Mouse (Mus musculus) cerebellum, adult 9-11 months (tissue): ENCODE measurements around the gene Cfap100.

Experiments used
- DNase-seq: peaks from one replicate; pipeline ENCODE4 v3.0.0; 2022

Gene Cfap100

DNA sequence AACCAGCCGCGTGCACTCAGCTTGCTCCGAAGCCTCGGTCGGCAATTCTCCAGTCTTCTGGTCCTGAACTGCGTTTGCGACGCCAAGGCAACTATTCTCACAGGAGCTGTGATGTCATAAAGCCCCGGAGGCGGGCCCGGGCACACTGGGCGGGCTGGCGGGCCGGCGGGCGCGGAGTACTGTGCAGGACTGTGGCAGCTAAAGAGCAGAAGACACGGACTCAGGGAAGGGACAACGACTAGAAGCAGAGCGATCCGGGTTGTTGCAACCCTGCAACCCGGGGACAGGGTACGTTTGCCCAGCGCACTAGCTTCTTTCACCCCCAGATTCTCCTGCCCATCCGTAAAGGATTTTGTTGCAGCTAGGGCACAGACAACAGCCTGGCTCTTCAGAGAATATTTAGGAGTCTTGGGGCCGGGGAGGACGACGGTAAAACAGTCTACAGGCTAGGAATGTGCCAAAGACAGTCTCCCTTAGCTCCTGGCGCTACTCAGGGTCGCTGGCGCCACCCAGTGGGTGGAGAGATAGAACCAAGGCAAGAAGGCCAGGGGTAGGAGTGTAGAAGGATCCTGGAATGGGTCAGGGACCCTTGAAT lies at the start of gene Cfap100:
Cfap100 (minus strand) TSS at position 418 of the 595 bp plus-strand sequence.
- peak; percentile 71 for DNase-seq

DNA sequence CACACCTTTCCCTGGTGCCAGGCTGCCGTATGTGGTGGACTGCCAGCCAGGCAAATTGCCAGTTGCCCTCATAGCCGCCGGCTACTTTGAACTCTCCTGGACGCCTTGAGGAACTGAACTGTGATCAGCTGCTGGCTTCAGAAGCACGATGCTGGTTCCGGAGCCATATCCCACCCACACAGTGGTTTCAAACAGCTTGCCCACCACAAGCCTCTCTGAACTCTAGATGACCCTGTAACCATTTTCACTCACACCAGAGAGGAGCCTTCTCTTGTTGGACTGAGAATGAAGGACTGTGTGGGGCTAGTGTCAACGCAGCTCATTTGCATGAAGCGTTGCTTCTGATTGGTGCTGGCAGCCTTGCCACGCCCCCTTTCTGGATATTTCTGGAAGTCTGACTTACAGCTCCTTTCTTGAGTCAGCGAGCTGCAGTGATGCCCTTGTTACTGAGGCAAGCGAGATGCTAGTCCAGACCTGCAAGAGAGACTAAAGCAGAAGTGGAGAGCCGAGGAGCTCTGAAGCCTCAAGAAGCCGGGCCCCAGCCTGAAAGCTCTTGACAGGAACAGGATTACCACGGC lies 48.4 kb upstream of the Cfap100 start:
- DNase-seq = peak; percentile 63

DNA sequence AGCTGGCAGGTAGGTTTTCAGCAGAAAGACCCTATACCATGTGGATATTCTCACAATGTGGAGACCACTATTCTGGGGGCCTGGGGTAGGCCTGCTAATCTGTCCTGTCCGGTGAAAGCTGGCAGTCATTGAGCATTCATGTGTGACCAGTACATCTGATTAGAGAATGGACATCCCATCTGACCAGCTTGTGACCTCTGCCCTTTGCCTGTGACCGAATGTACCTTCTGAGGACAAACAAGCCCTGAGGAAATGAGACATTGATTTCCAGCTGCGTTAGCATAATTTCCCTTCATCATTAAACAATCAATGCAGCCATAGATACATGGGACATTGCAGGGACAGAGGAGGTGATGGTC lies 47.2 kb upstream of the Cfap100 start:
- no peak for DNase-seq

DNA sequence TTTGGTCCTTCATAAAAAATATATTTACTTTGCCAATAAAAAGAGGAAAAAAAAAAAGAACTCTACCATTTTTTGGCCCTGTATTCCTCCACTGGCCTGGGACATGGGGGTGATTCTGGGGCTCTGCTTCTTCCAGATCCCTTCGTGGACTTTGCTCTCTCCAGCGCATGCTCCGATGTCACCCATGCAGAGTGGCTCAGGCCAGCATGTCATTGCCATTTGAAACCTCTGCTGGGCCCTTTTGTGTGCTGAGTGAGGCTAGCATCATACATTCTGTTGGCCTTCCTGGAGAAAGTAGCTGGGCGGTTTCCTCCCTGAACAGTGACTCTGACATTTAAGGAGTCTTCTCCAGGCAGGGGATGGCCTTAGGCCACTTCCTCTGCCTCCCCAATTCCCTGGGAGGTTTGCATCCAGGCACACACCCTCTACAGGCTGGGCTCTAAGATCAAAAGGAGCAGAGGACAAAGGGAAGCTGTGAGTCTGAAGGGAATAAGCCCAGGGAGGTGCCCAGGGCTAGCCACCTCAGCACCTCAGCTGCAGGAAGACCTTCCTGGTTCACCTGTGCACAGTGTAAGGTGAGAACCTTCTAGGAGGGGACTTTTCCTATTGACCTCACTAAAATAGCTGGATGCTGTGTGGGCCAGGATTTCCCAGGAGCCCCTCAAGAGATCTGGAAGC lies 46.7 kb upstream of the Cfap100 start:
- DNase-seq = no peak

DNA sequence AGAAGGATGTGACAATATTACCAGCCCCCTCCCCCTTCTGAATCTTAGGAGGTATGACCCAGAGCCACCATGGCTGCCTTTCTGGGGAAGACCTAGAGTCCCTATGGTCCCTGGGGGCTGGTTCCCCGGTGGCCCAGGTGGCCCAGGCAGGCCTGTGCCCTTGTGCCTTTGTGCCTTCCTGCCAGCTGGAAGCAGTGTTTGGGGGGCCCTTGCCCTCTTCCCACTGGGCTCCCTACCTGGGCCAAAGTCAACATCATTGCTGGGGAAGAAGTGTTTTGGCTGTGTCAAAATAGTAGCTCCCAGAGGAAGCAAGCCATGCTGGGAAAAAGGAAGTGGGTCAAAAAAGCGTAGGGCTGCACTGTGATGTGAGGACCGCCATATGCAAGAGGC lies 45.8 kb upstream of the Cfap100 start:
- DNase-seq = no peak

DNA sequence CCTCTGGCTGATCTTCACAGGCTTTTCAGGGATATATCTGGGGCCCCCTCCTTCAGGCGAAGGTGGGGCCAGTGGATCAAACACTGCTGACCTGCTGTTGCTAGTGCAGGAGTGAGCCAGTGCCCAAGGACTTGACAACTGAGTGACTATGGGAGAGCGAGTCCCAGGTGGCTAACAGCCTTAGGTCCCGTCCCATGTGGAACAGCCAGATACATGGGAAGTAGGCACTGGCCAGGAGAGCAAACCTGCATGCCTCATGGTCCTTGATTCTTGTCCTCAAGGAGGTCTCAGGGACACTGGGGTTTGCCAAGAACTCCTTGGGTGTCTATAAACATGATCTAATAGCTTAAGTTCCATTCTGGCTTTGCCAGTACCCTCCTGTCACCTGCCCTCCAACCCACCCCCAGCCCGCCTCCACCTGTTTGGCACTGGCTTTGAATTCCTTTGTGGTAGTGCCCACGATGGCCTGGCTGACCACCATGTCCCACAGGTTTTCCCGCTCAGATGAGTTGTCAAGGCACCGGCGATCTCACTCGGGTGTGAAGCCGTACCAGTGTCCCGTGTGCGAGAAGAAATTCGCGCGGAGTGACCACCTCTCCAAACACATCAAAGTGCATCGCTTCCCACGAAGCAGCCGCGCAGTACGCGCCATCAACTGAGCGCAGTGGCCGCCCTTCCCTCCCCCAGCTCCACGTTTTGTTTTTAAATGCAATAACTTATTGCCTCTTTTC lies 45.2 kb upstream of the Cfap100 start:
- DNase-seq = no peak

DNA sequence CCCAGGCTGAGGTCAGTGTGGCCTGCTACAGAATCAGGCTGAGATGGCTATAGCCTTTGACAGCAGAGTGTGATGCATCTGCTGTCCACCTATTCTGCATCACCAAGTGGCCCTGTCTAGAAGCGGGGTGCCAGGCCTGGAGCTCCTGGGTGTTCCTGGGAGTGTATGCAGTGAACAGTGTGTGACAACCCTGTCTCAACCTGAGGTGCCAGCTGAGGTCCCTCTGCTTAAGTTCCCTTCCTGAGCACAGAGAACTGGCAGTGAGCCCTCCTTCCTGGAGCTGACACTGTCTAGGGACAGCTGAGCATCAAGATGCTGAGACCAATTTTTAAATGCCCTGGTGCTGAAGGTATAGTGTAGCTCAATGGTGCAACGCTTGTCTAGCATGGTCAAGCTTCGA lies 44.1 kb upstream of the Cfap100 start:
- no peak for DNase-seq

DNA sequence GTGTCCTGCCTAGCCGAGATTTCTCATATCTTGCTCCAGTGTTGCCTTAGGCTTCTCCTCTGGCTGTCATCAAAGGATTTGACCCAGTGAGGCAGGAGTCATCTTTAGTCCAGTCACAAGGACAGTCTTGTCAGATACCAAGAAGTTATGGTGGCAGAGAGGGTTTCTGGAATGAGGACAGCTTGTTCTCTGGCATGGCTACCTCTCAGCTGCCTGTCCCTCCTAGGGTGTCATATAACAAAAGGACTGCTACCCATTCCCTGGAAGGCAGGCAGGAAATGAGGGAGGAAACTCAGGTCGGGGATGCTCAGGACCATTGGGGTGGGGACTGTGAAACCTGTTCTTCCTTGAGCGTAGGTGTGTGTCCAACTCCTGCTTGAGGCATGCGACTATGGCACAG lies 43.5 kb upstream of the Cfap100 start:
- DNase-seq = no peak

DNA sequence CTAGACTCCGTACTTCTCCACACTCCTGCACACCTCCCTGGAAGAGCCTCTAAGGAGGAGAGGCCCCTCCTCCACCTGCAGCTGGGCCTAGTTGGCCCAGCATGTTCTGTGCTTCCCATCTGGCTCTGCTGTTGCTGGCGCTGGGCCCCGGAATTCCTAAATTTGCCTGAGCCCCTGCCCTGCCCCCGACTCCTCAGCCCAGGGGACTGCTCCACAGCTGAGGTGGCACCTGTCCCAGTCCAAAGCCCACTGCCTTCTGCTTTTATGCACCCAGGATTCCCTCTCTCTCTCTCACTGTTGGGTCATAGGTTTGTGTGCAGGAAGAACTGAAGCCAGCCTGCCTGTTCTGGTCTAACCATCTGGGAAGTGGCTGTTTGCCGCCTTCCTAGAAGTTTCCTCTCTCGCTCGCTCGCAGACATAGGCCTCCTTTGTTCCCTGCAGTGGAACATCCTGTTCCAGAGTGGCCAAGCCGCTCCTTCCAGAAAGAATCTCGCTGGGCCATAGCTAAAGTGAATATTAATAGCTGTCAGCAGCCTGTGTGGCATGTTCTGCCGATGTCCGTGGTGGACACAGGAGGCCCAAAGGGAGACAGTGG lies 42.4 kb upstream of the Cfap100 start:
- DNase-seq = peak; percentile 36

DNA sequence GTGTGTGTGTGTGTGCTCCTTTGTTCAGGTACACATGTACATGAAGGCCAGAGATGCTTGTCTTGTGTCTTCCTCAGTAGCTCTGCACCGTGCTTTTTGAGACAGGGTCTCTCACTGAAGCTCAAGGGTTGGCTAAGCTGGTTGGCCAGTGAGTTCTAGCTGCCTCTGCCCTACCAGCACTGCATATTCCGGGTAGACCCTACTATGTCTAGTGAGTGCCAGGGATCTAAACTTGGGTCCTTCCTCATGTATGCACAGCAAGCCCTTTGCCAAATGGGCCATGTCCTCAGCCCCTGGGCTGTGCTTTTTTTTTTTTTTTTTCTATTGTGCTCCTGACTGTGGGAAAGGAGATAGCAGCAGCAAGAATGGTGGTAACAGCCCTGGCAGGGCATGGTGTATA lies 41.7 kb upstream of the Cfap100 start:
- DNase-seq = no peak

DNA sequence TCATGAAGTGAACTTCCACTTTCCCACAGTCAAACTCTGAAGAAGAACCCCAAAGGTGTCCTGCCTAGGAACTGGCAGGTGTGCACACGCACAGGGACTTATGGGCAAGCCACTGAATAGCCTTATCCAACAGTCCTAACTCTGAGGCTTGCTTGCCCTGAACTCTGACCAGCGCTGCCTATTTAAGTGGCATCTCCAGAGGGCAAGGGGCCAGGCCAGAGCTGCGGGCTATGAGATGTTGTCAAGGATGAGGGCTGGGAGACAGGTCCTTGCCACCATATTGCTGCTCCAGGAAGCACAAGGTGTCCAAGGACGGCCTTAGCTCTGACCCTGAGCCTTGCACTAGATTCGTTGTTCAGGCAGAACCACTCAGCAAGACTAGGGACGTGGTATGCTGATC lies 40.4 kb upstream of the Cfap100 start:
- DNase-seq = no peak

DNA sequence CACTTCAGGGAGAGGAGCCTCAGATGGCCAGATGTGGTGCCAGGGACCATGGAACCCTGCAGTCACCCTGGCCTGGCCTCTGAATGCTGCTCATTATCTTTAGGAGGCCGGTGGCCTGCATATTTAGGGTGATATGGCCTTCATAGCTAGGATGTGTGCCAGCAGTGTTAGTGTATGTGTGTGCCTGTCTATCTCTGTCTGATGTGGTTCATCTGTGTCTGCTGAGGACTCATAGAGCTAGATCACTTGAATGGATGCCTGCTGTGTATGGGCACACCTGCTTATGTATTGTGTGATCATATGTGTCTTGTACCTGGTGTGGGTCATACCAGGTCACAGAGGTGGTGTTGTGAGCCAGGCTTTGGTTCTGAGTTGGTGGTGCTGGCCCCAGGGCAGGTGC lies 39.6 kb upstream of the Cfap100 start:
- peak; percentile 4 for DNase-seq

DNA sequence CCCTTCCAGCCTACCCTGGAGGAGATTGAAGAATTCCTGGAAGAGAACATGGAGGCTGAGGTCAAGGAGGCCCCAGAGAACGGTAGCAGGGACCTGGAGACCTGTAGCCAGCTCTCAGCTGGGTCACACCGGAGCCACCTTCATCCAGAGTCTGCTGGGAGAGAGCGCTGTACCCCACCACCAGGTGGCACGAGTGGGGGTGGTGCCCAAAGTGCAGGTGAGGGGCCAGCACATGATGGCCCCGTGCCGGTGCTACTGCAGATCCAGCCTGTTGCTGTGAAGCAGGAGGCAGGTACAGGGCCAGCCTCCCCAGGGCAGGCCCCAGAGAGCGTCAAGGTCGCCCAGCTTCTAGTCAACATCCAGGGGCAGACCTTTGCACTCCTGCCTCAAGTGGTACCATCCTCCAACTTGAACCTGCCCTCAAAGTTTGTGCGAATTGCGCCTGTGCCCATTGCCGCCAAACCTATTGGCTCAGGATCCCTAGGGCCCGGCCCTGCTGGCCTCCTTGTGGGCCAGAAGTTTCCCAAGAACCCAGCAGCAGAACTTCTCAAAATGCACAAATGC lies 38.3 kb upstream of the Cfap100 start:
- DNase-seq = peak; percentile 11

DNA sequence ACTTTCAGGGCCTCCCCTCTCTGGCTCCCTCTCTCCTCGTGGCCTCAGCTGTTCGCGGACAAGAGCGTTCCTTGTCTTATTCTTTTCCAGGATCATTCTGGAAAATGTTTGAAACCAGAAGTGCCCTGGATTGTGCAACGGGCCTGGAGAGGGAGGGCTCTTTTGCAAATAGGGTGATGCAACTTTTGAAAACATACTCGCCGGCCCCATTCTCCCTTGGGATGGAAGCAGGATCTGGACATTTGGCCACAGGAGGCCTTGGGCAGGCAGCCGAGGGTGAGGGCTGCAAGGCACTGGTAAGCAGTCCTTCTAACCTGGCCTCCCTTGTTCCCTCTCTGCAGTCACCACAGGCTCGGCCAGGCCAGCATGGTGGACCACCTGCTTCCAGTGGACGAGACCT lies 37.5 kb upstream of the Cfap100 start:
- peak; percentile 22 for DNase-seq

DNA sequence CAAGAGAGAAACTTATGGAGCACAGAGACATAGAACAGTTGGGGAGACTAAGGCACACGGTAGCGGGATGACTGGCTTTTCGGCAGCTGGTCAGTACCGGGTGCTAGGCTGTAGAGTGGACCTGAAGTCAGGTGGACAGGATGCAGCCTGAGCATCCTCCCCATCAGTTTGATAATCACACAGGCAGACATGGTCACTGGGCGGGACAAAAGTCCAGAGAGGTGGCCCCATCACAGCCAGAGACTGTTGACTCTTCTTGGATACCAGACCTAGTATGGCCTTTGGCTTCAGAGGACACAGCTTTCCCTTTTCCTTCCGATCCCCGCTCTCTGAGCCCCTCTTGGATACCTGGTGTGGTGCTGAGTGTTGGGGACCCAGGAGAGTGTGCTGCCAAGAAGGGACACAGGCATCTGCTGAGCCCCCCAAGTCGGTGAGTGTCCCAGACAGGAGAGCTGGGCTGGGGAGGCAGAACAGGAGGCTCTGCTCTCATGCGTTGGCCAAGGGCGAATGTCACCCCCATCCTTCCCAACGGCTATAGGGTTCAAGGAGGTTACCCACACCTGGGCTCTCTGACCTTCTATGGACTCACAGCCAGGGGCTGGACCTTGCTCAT lies 36.5 kb upstream of the Cfap100 start:
- DNase-seq = peak; percentile 14

DNA sequence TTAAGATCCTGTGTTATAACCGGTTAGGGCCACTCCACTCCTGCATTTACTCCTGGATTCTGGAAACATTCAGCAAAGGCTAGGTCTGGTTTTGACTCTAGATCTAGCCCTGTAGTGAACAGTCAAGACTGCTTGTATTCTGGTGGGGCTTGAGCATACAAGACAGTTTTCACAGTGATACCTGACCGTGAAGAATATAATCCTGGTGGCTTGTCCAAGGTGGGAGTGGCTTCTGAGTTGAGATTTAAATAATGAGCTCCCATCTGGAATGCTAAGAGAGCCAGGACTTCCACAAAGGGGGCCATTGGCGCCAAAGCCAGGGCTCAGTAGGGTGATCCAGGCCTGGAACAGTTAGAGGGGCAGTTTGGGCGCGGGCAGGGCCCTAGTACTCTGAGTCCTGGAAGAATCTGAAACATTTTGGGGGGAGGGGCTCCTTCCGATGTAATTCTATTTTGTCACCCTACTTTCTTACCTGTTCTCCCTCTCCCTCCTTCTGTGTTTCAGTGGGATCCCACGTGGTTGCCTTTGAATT lies 35.4 kb upstream of the Cfap100 start:
- DNase-seq = peak; percentile 50

DNA sequence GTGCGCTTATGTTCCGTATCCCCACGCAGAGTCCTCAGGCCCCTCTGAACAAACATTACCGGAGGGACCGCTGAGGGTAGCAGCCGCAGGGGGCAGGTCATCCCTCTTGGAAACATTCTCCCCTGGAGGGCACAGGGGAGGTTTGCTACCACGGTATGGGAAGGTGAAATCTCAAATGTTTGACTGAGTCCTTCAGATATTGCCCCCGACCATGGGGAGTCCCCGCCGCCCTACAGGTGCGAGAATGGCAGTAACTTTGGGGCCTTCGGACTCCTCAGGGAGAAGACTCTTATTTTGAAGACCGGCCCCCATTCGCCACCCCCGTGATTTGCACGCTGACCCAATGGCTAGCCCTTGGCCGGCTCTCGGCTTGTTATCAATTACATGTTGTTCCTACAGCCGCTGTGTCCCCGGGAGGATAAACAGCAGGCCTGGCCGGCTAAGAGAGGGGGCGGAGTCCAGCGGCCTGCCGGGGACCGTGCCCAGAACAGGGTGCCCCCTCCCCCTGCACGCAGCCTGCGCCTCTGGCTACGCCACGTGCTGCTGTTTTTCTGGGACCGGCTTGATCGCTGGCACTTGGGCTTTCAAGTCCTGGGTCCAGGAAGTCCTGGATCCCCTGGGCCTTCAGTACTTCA lies 34.7 kb upstream of the Cfap100 start:
- peak; percentile 84 for DNase-seq

DNA sequence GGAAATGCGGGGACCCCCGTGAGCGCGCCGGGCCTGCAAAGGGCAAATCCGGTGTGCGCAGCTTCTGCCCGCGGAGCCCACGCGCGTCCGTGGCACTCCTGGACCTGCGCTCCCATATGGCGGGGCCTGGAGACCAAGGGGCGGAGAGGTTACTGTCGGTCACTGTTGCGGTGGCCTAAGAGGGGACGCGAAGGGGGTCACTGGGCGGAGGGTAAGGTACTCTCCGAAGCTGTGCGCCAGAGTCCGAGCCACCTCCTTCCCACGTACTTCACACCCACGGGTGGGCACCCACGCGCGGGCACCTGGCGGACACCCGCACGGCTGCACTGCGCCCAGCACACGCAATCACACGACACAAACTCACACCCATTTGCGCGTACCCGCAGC lies 34.2 kb upstream of the Cfap100 start:
- peak; percentile 72 for DNase-seq

DNA sequence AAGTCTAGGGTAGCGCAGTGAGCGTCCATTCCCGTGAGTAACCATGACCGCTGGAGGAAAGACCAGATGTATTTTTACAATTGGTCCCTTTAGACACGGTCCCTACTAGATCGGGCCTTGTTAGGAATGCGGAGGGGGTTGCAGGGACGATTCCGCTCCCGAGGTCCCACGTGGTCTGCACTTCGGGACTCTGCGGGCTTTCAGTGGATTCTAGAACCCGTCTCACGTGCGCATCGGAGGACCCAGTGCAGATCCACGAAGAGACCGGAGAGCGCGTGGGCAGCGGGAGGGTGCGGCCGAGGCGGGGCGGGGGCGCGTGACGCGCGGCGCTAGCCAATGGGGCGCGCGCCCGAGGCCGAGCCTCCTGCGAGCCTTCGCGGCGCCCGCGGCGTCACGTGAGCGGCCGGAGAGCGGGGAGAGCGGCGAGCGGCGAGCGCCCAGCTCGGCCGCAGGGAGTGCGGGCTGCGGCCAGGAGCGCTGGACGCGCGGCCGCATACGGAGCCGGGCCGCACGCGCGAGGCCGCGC lies 33.6 kb upstream of the Cfap100 start, which contains the start of gene Klf15:
Klf15 (plus strand) TSS at position 396 of the 526 bp plus-strand sequence.
- peak; percentile 89 for DNase-seq

DNA sequence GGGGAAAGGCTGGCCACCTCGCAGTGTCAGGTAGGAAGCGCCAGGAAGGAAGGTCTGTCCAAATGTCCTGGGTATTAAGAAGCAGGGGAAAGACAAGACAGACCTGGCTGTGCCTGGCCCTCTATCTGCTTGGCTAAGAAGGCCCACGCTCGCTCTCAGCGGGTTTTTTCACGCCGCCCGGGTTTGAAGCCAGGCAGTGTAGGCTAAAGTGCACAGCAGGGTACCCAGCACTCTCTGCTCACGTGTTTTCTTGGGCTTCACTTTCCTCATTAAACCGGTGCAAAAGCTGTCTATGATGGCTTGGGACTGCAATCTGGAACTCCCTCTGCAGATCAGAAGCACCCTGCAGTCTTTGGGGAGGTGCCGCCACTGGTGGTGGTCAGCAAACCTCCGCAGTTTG lies 33.2 kb upstream of the Cfap100 start:
- DNase-seq = peak; percentile 56

DNA sequence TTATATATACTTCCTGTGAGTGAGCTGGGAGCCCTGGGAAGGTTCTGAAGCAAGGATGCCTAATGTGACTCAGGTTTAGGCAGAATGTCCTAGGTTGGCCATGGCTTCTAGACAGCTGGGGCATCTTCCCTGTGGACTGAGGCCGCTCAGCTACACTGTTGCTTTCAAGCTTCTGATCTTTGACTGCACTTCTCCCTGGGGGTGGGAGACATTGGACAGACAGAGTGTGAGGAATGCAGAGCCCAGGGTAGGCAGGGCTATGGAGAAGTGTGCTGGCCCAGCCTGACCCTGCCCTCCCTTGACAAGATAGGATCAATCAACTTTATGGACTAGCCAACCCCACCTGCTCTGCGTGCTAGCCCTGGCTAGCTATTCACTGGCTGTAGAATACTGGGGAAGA lies 32.6 kb upstream of the Cfap100 start:
- DNase-seq = peak; percentile 13

DNA sequence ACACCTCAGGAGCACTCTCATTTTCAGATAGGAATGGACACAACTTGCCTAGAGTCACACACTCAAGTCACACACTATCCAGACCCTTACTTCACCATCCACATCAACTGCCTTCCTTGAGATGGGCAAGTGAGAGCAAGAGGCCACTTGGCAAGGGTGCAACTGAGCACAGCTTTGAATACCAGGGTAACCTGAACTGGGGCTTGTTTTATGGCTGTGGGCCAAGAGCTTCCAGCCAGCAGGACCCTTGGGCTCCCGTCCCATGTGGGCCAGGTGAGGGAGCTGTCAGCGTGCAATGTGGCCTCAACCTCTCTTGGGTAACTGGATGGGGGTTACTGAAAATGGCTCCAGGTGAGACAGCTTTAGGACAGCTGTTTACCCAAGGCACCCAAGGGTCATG lies 28.8 kb upstream of the Cfap100 start:
- DNase-seq = no peak
